Mouse (Mus musculus) cerebellum, adult 9-11 months (tissue): ENCODE measurements around the gene Chpt1.

ENCODE experiments used
- DNase-seq: peaks from one replicate; pipeline ENCODE4 v3.0.0; 2022

Gene Chpt1

GRCm38 (mm10) chr10:88403021-88403420 is 100.9 kb downstream of the Chpt1 start:
- DNase-seq, result no peak
